Mouse (Mus musculus): ENCODE measurements at regions not wholly inside any gene's neighbourhood (a gene's known extent, or its start where the extent isn't known, plus 50 kb on each side); places are given as distances from the start of the nearest gene placed in this dataset.

DNA sequence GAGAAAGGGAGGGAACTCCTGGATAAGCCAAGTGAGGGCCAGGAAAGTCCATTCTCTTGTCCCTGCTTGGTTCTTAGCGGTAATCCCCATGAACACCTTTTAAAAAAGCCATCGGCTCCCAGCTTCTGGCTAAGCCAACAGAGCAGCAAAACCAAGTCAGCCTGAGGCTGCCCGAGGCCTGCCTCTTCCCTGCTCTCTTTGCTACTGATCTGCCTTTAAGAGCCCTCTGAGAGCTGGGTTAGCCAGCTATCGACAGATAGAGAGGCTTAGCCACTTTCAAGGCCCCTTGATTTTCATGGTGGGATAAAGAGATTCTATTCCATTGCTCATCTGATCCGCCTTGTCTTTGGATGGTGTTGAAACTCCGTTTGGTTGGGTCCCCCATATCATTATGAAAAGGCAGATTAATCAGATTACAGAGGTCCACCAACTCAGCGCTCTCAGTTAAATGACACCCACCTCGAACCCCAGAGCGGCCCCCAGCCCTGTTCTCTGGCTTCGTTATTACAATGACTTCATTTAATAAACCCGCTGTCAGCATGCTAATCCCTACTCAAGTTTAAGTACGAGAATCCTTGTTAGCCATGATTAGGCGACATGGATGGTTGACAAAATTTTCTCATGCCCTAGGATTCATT, 66.1 kb downstream of the Slc4a3 start:
- no peaks in the 10 kb centered on the region for H3K36me3 ChIP-seq (replicated peaks in 1 of 2; ENCODE audit: control insufficient read depth in 1 of 2, insufficient read depth in 1 of 2, low read length in 1 of 2)
- TF ChIP-seq CTCF (conservative IDR thresholded peaks at IDR 0.05 in 1 of 2, IDR thresholded peaks at IDR 0.05 in 1 of 2; ENCODE audit: low read depth in 2 of 2, low read length in 2 of 2) (no peak), GABPA (IDR thresholded peaks at IDR 0.05; ENCODE audit: insufficient replicate concordance, low read depth, low read length) (no peak), MXI1 (IDR thresholded peaks at IDR 0.05; ENCODE audit: low read depth, low read length) (no peak), PAX5 (IDR thresholded peaks at IDR 0.05; ENCODE audit: low read length) (no peak), POLR2A (IDR thresholded peaks at IDR 0.05; ENCODE audit: low read depth, low read length) (no peak), JUND (conservative IDR thresholded peaks at IDR 0.05; ENCODE audit: low read depth, low read length) (no peak), KAT2A (IDR thresholded peaks at IDR 0.05; ENCODE audit: insufficient replicate concordance, low read length) (no peak), RAD21 (IDR thresholded peaks at IDR 0.05; ENCODE audit: low read depth, low read length) (no peak), USF2 (conservative IDR thresholded peaks at IDR 0.05; ENCODE audit: low read depth, low read length) (no peak), ELF1 (IDR thresholded peaks at IDR 0.05; ENCODE audit: low read depth, low read length) (no peak), USF1 (IDR thresholded peaks at IDR 0.05; ENCODE audit: low read depth, low read length) (no peak), MEF2A (IDR thresholded peaks at IDR 0.05; ENCODE audit: borderline replicate concordance, low read depth, low read length) (no peak), SMC3 (IDR thresholded peaks at IDR 0.05; ENCODE audit: low read depth, low read length) (no peak), MAX (IDR thresholded peaks at IDR 0.05; ENCODE audit: low read length) (no peak), UBTF (IDR thresholded peaks at IDR 0.05; ENCODE audit: low read depth, low read length) (no peak)
- DNase-seq (ENCODE audit: extremely low read depth), result no peak
- no peak overlapping the region for H3K4me2 ChIP-seq (ENCODE audit: insufficient read depth, low read depth, poor library complexity, severe bottlenecking)
- no peak overlapping the region for H3K4me3 ChIP-seq (replicated peaks in 1 of 3; ENCODE audit: low read depth in 2 of 3, low read length in 2 of 3, poor library complexity in 1 of 3)
- no peak overlapping the region for H3K27ac ChIP-seq (ENCODE audit: insufficient read depth, low read depth)
- dilution Hi-C loops (cut with MboI; ENCODE audit: extremely low pct_ligation_motif_present, extremely low pct_unique_long_range_greater_than_20kb, low sequenced_read_pairs) (no loop called here), in situ Hi-C loops (cut with MboI; ENCODE audit: low pct_ligation_motif_present, low pct_unique_long_range_greater_than_20kb, low sequenced_read_pairs) (no loop called here)
- peaks cover 10% of the 10 kb centered on the region for H3K9me3 ChIP-seq (replicated peaks; ENCODE audit: low read length)
- no peaks in the 10 kb centered on the region for H3K79me2 ChIP-seq (replicated peaks; ENCODE audit: control insufficient read depth, extremely low read depth, insufficient read depth, poor library complexity, severe bottlenecking)
- no peaks in the 10 kb centered on the region for H3K4me1 ChIP-seq (ENCODE audit: control insufficient read depth in 1 of 2, insufficient read depth in 2 of 2)
- no peak overlapping the region for H3K9ac ChIP-seq (ENCODE audit: insufficient read depth, low read depth)
- no peaks in the 10 kb centered on the region for H3K27me3 ChIP-seq (replicated peaks)

DNA sequence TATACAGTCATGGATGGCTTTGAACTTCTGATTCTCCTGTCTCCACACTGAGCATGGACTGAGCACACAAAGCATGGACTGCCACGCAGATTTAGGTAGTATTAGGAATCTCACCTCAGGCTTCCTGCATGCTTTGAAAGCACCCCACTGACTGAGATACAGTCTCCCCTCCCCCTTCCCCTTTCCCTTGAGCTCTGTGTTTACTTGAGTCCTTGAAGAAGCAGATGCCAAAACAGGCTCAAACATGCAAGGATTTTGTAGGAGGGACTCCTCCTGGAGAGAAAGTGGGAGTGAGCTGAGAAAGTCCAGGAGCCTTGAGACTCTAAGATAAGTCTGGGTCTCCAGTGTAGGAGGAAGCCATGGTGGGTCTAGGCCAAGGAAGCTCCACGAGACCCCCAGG, 67.1 kb downstream of the Slc4a3 start:
- H3K27me3 ChIP-seq (replicated peaks), result no peaks in the 10 kb centered on the region
- TF ChIP-seq E2F4 (IDR thresholded peaks at IDR 0.05; ENCODE audit: insufficient replicate concordance, low read depth, low read length), result no peak
- TF ChIP-seq EP300 (IDR thresholded peaks at IDR 0.05; ENCODE audit: low read length), result no peak
- no peak for TF ChIP-seq SMC3 (IDR thresholded peaks at IDR 0.05; ENCODE audit: low read depth, low read length)
- no peak for TF ChIP-seq PAX5 (IDR thresholded peaks at IDR 0.05; ENCODE audit: low read length)
- no peak for TF ChIP-seq ZC3H11A (IDR thresholded peaks at IDR 0.05; ENCODE audit: low read depth, low read length)
- TF ChIP-seq MAFK (IDR thresholded peaks at IDR 0.05; ENCODE audit: insufficient replicate concordance, low read length), result no peak
- TF ChIP-seq CHD1 (IDR thresholded peaks at IDR 0.05; ENCODE audit: low read depth, low read length), result no peak
- no peak for TF ChIP-seq JUN (IDR thresholded peaks at IDR 0.05; ENCODE audit: insufficient read depth, low read depth, low read length)
- TF ChIP-seq ZMIZ1 (IDR thresholded peaks at IDR 0.05; ENCODE audit: low read depth, low read length), result no peak
- TF ChIP-seq BHLHE40 (IDR thresholded peaks at IDR 0.05; ENCODE audit: low read depth, low read length), result no peak
- no peak for TF ChIP-seq KAT2A (IDR thresholded peaks at IDR 0.05; ENCODE audit: insufficient replicate concordance, low read length)
- TF ChIP-seq RCOR1 (conservative IDR thresholded peaks at IDR 0.05; ENCODE audit: low read depth, low read length), result no peak
- TF ChIP-seq MEF2A (IDR thresholded peaks at IDR 0.05; ENCODE audit: borderline replicate concordance, low read depth, low read length), result no peak
- TF ChIP-seq JUND (conservative IDR thresholded peaks at IDR 0.05; ENCODE audit: low read depth, low read length), result no peak
- TF ChIP-seq RAD21 (IDR thresholded peaks at IDR 0.05; ENCODE audit: low read depth, low read length), result no peak
- TF ChIP-seq MAX (IDR thresholded peaks at IDR 0.05; ENCODE audit: low read length), result no peak
- H3K4me1 ChIP-seq (ENCODE audit: control insufficient read depth in 1 of 2, insufficient read depth in 2 of 2), result no peaks in the 10 kb centered on the region
- no peak overlapping the region for H3K9ac ChIP-seq (ENCODE audit: insufficient read depth, low read depth)
- no peak for DNase-seq (ENCODE audit: extremely low read depth)
- in situ Hi-C loops (cut with MboI; ENCODE audit: low pct_ligation_motif_present, low pct_unique_long_range_greater_than_20kb, low sequenced_read_pairs) (no loop called here), dilution Hi-C loops (cut with MboI; ENCODE audit: extremely low pct_ligation_motif_present, extremely low pct_unique_long_range_greater_than_20kb, low sequenced_read_pairs) (no loop called here)
- H3K4me3 ChIP-seq (replicated peaks in 1 of 3; ENCODE audit: low read depth in 2 of 3, low read length in 2 of 3, poor library complexity in 1 of 3), result no peak overlapping the region
- no peaks in the 10 kb centered on the region for H3K36me3 ChIP-seq (replicated peaks in 1 of 2; ENCODE audit: control insufficient read depth in 1 of 2, insufficient read depth in 1 of 2, low read length in 1 of 2)
- H3K9me3 ChIP-seq (replicated peaks; ENCODE audit: low read length), result peaks cover 10% of the 10 kb centered on the region
- H3K79me2 ChIP-seq (replicated peaks; ENCODE audit: control insufficient read depth, extremely low read depth, insufficient read depth, poor library complexity, severe bottlenecking), result no peaks in the 10 kb centered on the region
- no peak overlapping the region for H3K4me2 ChIP-seq (ENCODE audit: insufficient read depth, low read depth, poor library complexity, severe bottlenecking)
- H3K27ac ChIP-seq (ENCODE audit: insufficient read depth, low read depth), result no peak overlapping the region

Data from CH12.LX (cell line).